Mouse (Mus musculus) midbrain, embryonic 15.5 days (tissue): ENCODE results near the gene Lsm4. TPM values are rescaled to one million over a fixed set of nuclear protein-coding genes. Genes with fewer than 3 reads are reported as not detected.
A peak's percentile ranks its signal among the peaks of the same experiment; 100 is the strongest.

ENCODE experiments used
- ATAC-seq: fragments of 200-750 bp; cut with Nextera tagmentation; replicated peaks from 2 replicates; pipeline ENCODE4 v1.8.0; 2017; ENCODE audit warnings: moderate TSS enrichment
- H3K27ac ChIP-seq: fragments of 300-500 bp; sonication (generic); 2 replicates; pipeline ENCODE4 v1.5.1; 2015; ENCODE audit warnings: mild to moderate bottlenecking, inconsistent platforms
- H3K27me3 ChIP-seq: fragments of 300-500 bp; sonication (generic); replicated peaks from 2 replicates; pipeline ENCODE4 v1.6.1; 2015; ENCODE audit warnings: inconsistent platforms
- H3K36me3 ChIP-seq: fragments of 300-500 bp; sonication (generic); replicated peaks from 2 replicates; pipeline ENCODE4 v1.6.1; 2015; ENCODE audit warnings: inconsistent platforms
- H3K4me1 ChIP-seq: fragments of 300-500 bp; sonication (generic); 2 replicates; pipeline ENCODE4 v1.6.1; 2015; ENCODE audit warnings: inconsistent platforms
- H3K4me2 ChIP-seq: fragments of 300-500 bp; sonication (generic); 2 replicates; pipeline ENCODE4 v1.6.1; 2015; ENCODE audit warnings: inconsistent platforms, mild to moderate bottlenecking, moderate library complexity
- H3K4me3 ChIP-seq: fragments of 300-500 bp; sonication (generic); 2 replicates; pipeline ENCODE4 v1.5.1; 2015; ENCODE audit warnings: mild to moderate bottlenecking, inconsistent platforms
- H3K9ac ChIP-seq: fragments of 300-500 bp; sonication (generic); 2 replicates; pipeline ENCODE4 v1.6.1; 2015; ENCODE audit warnings: mild to moderate bottlenecking, inconsistent platforms
- H3K9me3 ChIP-seq: fragments of 300-500 bp; sonication (generic); 2 replicates; pipeline ENCODE4 v1.6.1; 2016; ENCODE audit warnings: inconsistent platforms
- WGBS: fragments of 180-500 bp; shearing (Covaris S2); methylation state at CpG from one replicate; pipeline ENCODE4 v1.1.7; 2015; ENCODE audit warnings: mixed read lengths; 5-methylcytosine and 5-hydroxymethylcytosine counted together
- polyA plus RNA-seq: library from polyadenylated mRNA; unstranded; fragments of >200 nt; fragmentation: Nextera tagmentation; extraction: Ambion mirVana; gene quantifications from 2 replicates; pipeline ENCODE4 v1.2.1, GENCODE M21; 2015

The Lsm4 gene
- polyA plus RNA-seq, 1 experiment from 2014 or later, result 175 TPM

GRCm38 (mm10) chr8:70713991-70714390 lies 40.9 kb downstream of the Lsm4 start:
- H3K4me1 ChIP-seq, result no peaks in the 10 kb centered on the region
- WGBS, result 82% methylated on average over 7 of the region's 7 CpGs

GRCm38 (mm10) chr8:70715086-70715485 lies 42.0 kb downstream of the Lsm4 start:
- H3K27ac ChIP-seq, result no peak overlapping the region
- no peaks in the 10 kb centered on the region for H3K9me3 ChIP-seq
- H3K4me2 ChIP-seq, result no peak overlapping the region
- no peaks in the 10 kb centered on the region for H3K36me3 ChIP-seq
- 76% methylated on average over 2 of the region's 2 CpGs for WGBS
- ATAC-seq, result no peak
- H3K27me3 ChIP-seq, result no peaks in the 10 kb centered on the region
- no peak overlapping the region for H3K9ac ChIP-seq
- H3K4me3 ChIP-seq, result no peak overlapping the region
- H3K4me1 ChIP-seq, result no peaks in the 10 kb centered on the region

More at GRCm38 (mm10) chr8:70713991-70714390, 40.9 kb downstream of the Lsm4 start:
- H3K36me3 ChIP-seq, result no peaks in the 10 kb centered on the region
- H3K27me3 ChIP-seq, result no peaks in the 10 kb centered on the region
- H3K4me2 ChIP-seq, result no peak overlapping the region
- H3K9me3 ChIP-seq, result no peaks in the 10 kb centered on the region
- no peak overlapping the region for H3K9ac ChIP-seq
- no peak overlapping the region for H3K4me3 ChIP-seq
- H3K27ac ChIP-seq, result no peak overlapping the region
- ATAC-seq, result no peak

GRCm38 (mm10) chr8:70716521-70717400 lies 43.7 kb downstream of the Lsm4 start:
- Histone ChIP-seq H3K4me3 (no peak overlapping the region), H3K4me1 (no peaks in the 10 kb centered on the region), H3K9me3 (no peaks in the 10 kb centered on the region), H3K27me3 (no peaks in the 10 kb centered on the region), H3K4me2 (no peak overlapping the region), H3K27ac (no peak overlapping the region), H3K36me3 (no peaks in the 10 kb centered on the region), H3K9ac (no peak overlapping the region)
- 85% methylated on average over 40 of the region's 40 CpGs for WGBS
- ATAC-seq, result no peak

- ATAC-seq, result no peak; the same call in 1 of the 2 replicates
- H3K27ac ChIP-seq, result no peak within 1 kb of the TSS
- no peaks in the 10 kb centered on the region for H3K36me3 ChIP-seq
- H3K4me3 ChIP-seq, result no peak within 1 kb of the TSS
- H3K9ac ChIP-seq, result no peak within 1 kb of the TSS
- WGBS, result 4% methylated on average over 19 of the region's 19 CpGs
- H3K4me1 ChIP-seq, result no peaks in the 10 kb centered on the region
- no peaks in the 10 kb centered on the region for H3K9me3 ChIP-seq
- H3K27me3 ChIP-seq, result no peaks in the 10 kb centered on the region
- H3K4me2 ChIP-seq, result peak within 1 kb of the TSS; percentile 23; the same call in 1 of the 2 replicates
Observed at GRCm38 (mm10) chr8:70718297-70718696, 45.2 kb downstream of the Lsm4 start, which contains the start of gene Gm3336. Gene Gm3336 (plus strand): TSS chr8:70718543.

- H3K9ac ChIP-seq, result no peak overlapping the region
- H3K4me3 ChIP-seq, result no peak overlapping the region
- no peaks in the 10 kb centered on the region for H3K27me3 ChIP-seq
- H3K36me3 ChIP-seq, result no peaks in the 10 kb centered on the region
- H3K4me1 ChIP-seq, result no peaks in the 10 kb centered on the region
- ATAC-seq, result no peak
- H3K27ac ChIP-seq, result no peak overlapping the region
- no peaks in the 10 kb centered on the region for H3K9me3 ChIP-seq
- H3K4me2 ChIP-seq, result no peak overlapping the region
- WGBS, result 69% methylated on average over 9 of the region's 9 CpGs
Observed at GRCm38 (mm10) chr8:70719796-70720270, 46.8 kb downstream of the Lsm4 start.

- Histone ChIP-seq H3K4me3 (no peak overlapping the region), H3K9ac (no peak overlapping the region), H3K4me2 (no peak overlapping the region), H3K27me3 (no peaks in the 10 kb centered on the region), H3K27ac (no peak overlapping the region), H3K36me3 (no peaks in the 10 kb centered on the region), H3K4me1 (no peaks in the 10 kb centered on the region), H3K9me3 (no peaks in the 10 kb centered on the region)
- ATAC-seq, result peak; percentile 60
- WGBS, result 6% methylated on average over 3 of the region's 3 CpGs
Observed at GRCm38 (mm10) chr8:70720739-70721138, 47.7 kb downstream of the Lsm4 start.

GRCm38 (mm10) chr8:70721601-70722000 lies 48.6 kb downstream of the Lsm4 start:
- Histone ChIP-seq H3K36me3 (no peaks in the 10 kb centered on the region), H3K4me3 (no peak overlapping the region), H3K9ac (no peak overlapping the region), H3K27me3 (peaks cover 6% of the 10 kb centered on the region; the same call in 1 of the 2 replicates), H3K4me2 (no peak overlapping the region), H3K4me1 (no peaks in the 10 kb centered on the region), H3K27ac (no peak overlapping the region), H3K9me3 (no peaks in the 10 kb centered on the region)
- 86% methylated on average over 8 of the region's 8 CpGs for WGBS
- ATAC-seq, result no peak

GRCm38 (mm10) chr8:70723486-70724210 lies 50.6 kb downstream of the Lsm4 start, which contains the start of gene Pde4c:
Gene Pde4c (plus strand): TSS chr8:70723720.
- 76% methylated on average over 7 of the region's 7 CpGs for WGBS
- Histone ChIP-seq H3K9me3 (no peaks in the 10 kb centered on the region), H3K9ac (no peak within 1 kb of the TSS), H3K36me3 (no peaks in the 10 kb centered on the region), H3K4me1 (no peaks in the 10 kb centered on the region), H3K27ac (no peak within 1 kb of the TSS), H3K4me3 (no peak within 1 kb of the TSS), H3K27me3 (peaks cover 17% of the 10 kb centered on the region), H3K4me2 (no peak within 1 kb of the TSS)
- ATAC-seq, result no peak

- Histone ChIP-seq H3K4me3 (no peak overlapping the region), H3K4me1 (no peaks in the 10 kb centered on the region), H3K27me3 (peaks cover 23% of the 10 kb centered on the region), H3K9me3 (no peaks in the 10 kb centered on the region), H3K9ac (no peak overlapping the region), H3K27ac (no peak overlapping the region), H3K4me2 (no peak overlapping the region), H3K36me3 (no peaks in the 10 kb centered on the region)
- 81% methylated on average over 12 of the region's 12 CpGs for WGBS
- ATAC-seq, result no peak
Observed at GRCm38 (mm10) chr8:70724216-70724615, 51.2 kb downstream of the Lsm4 start.

GRCm38 (mm10) chr8:70725792-70726447 lies 52.9 kb downstream of the Lsm4 start:
- Histone ChIP-seq H3K9me3 (no peaks in the 10 kb centered on the region), H3K4me1 (0 out of 2 replicates have a peak, but pooled peaks cover 4% of the 10 kb centered on the region), H3K9ac (no peak overlapping the region), H3K4me3 (no peak overlapping the region), H3K27ac (no peak overlapping the region), H3K36me3 (no peaks in the 10 kb centered on the region), H3K27me3 (peaks cover 38% of the 10 kb centered on the region), H3K4me2 (no peak overlapping the region)
- ATAC-seq, result no peak
- 29% methylated on average over 14 of the region's 14 CpGs for WGBS

- Histone ChIP-seq H3K4me3 (no peak overlapping the region), H3K27ac (no peak overlapping the region), H3K27me3 (peaks cover 42% of the 10 kb centered on the region), H3K9ac (no peak overlapping the region), H3K4me1 (0 out of 2 replicates have a peak, but pooled peaks cover 4% of the 10 kb centered on the region), H3K9me3 (no peaks in the 10 kb centered on the region), H3K4me2 (no peak overlapping the region), H3K36me3 (no peaks in the 10 kb centered on the region)
- WGBS, result 40% methylated on average over 11 of the region's 11 CpGs
- no peak for ATAC-seq
Observed at GRCm38 (mm10) chr8:70726721-70727120, 53.7 kb downstream of the Lsm4 start.
